Mouse (Mus musculus) ES-E14 (cell line): ENCODE measurements around the gene Rgma. TPM values are rescaled to one million over a fixed set of nuclear protein-coding genes. Genes with fewer than 3 reads are reported as not detected.

ENCODE experiments used
- DNase-seq: peaks from one replicate; pipeline ENCODE4 v3.0.0-alpha.2; 2013; ENCODE audit warnings: low read depth, low spot score
- H3K27ac ChIP-seq: 2 replicates; pipeline ENCODE4 v1.5.1; 2012; ENCODE audit warnings: low read depth, mild to moderate bottlenecking, low read length, moderate library complexity, mixed read lengths; ENCODE audit not compliant: poor library complexity, insufficient read depth, severe bottlenecking
- H3K36me3 ChIP-seq: 2 replicates; pipeline ENCODE4 v1.6.1; 2012; ENCODE audit warnings: mild to moderate bottlenecking, low read length, moderate library complexity, mixed read lengths; ENCODE audit not compliant: control insufficient read depth, poor library complexity, insufficient read depth, severe bottlenecking
- H3K4me1 ChIP-seq, 2 experiments: fragments of 150-350 bp in 1 of 2; sonication (generic) in 1 of 2; 2 replicates each; pipeline ENCODE4 v1.6.1; 2012; ENCODE audit warnings: low read length in 2 of 2, mild to moderate bottlenecking in 1 of 2, mixed read lengths in 1 of 2; ENCODE audit not compliant: control insufficient read depth in 2 of 2, insufficient read depth in 2 of 2, poor library complexity in 1 of 2
- H3K4me3 ChIP-seq, 2 experiments: fragments of 150-350 bp in 1 of 2; sonication (generic) in 1 of 2; 2 replicates each; pipeline ENCODE4 v1.5.1; 2012; ENCODE audit warnings: low read length in 2 of 2, low read depth in 1 of 2, mild to moderate bottlenecking in 1 of 2, mixed read lengths in 1 of 2; ENCODE audit not compliant: insufficient read depth in 1 of 2, poor library complexity in 1 of 2, severe bottlenecking in 1 of 2
- H3K9ac ChIP-seq: 2 replicates; pipeline ENCODE4 v1.6.1; 2012; ENCODE audit warnings: low read depth, mild to moderate bottlenecking, low read length, mixed read lengths; ENCODE audit not compliant: poor library complexity, insufficient read depth, severe bottlenecking
- H3K9me3 ChIP-seq: fragments of 150-350 bp; sonication (generic); 2 replicates; pipeline ENCODE4 v1.6.1; 2012; ENCODE audit warnings: low read depth, mild to moderate bottlenecking, low read length; ENCODE audit not compliant: control insufficient read depth, insufficient read depth
- CHD2 ChIP-seq: IDR thresholded peaks from 2 replicates; pipeline ENCODE4 v1.6.1; 2014; ENCODE audit warnings: mild to moderate bottlenecking, low read depth, low read length, inconsistent platforms
- HCFC1 ChIP-seq: IDR thresholded peaks from 2 replicates; pipeline ENCODE4 v1.6.1; 2012; ENCODE audit warnings: low read length, inconsistent platforms, borderline replicate concordance; ENCODE audit not compliant: insufficient read depth
- MAFK ChIP-seq: IDR thresholded peaks from 2 replicates; pipeline ENCODE4 v1.6.1; 2014; ENCODE audit warnings: mild to moderate bottlenecking, low read depth, low read length, inconsistent platforms; ENCODE audit not compliant: insufficient read depth
- ZC3H11A ChIP-seq: IDR thresholded peaks from 2 replicates; pipeline ENCODE4 v1.6.1; 2012; ENCODE audit warnings: low read depth, mild to moderate bottlenecking, inconsistent platforms, low read length, borderline replicate concordance
- ZNF384 ChIP-seq: IDR thresholded peaks from 2 replicates; pipeline ENCODE4 v1.6.1; 2012; ENCODE audit warnings: low read depth, low read length, inconsistent platforms
- in situ Hi-C, 2 experiments: fragments of 600-800 bp; cut with MboI; formaldehyde crosslinking; loops; one replicate each; pipeline ENCODE4 v1.15.1; 2025; ENCODE audit warnings: low sequenced_read_pairs in 2 of 2, inconsistent platforms in 1 of 2; ENCODE audit not compliant: unreplicated experiment in 2 of 2
- total RNA-seq: library from RNA; depleted of rRNA; stranded (reverse); fragments of 300-350 nt; gene quantifications from 2 replicates; pipeline ENCODE4 v1.2.3, GENCODE M21; 2012

Rgma gene
- total RNA-seq, 1 experiment = 3.7 TPM

DNA sequence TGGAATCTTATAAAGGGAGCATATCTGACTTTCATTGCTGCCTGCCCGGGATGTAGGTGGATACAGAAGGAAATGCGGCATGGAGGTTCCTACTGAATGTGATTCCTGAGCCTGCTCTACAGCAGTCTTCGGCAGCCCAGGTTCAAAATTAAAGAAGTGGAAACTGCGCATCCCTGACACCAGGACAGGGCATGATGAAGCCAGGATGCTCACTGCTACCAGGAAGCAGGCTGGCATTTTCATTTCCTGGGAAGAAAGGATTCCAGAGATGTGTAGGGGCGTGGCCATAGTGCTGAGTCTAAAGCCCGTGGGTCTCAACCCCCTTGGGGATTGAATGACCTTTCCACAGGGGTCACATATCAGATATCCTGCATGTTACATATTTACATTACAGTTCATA lies 2.7 kb downstream of the Rgma start:
- in situ Hi-C loops = loop anchor here in 1 of 2 experiments (25.0 kb wide), 1 partner anchor 634 kb away; the partner anchor contains the start of gene St8sia2
- DNase-seq = no peak
- Histone ChIP-seq H3K36me3 (no peaks in the 10 kb centered on the region), H3K4me3 (no peak overlapping the region), H3K4me1 (peaks cover 3 to 8% of the 10 kb centered on the region in 2 experiments; a peak in 2 of 4 replicates), H3K9ac (no peak overlapping the region), H3K9me3 (no peaks in the 10 kb centered on the region), H3K27ac (no peak overlapping the region)
- no peak for TF ChIP-seq CHD2
- no peak for TF ChIP-seq MAFK

DNA sequence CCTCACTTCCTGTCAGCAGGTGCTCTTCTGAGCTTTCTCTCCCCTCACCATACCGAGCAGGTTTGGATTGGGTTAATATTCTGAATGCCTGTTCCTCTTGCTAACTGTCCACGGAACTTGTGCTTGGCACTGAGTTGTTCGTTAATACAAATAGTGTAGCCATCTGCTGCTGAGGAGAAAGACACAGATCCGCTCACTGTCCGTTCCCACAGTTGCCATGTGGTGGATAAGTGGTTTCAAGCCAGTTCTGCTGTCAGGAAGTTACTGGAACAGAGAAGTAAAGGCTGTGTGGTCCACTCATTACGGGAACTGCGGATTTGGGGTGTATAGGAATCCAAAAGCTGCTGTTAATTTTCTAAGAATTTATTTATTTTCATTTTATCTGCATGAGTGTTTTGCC lies 7.5 kb downstream of the Rgma start:
- H3K4me1 ChIP-seq = no peaks in the 10 kb centered on the region
- H3K9ac ChIP-seq = no peak overlapping the region
- no peak overlapping the region for H3K27ac ChIP-seq
- no peaks in the 10 kb centered on the region for H3K36me3 ChIP-seq
- in situ Hi-C loops = loop anchor here in 1 of 2 experiments (25.0 kb wide), 1 partner anchor 629 kb away; the partner anchor contains the start of gene St8sia2
- no peaks in the 10 kb centered on the region for H3K9me3 ChIP-seq
- TF ChIP-seq ZC3H11A (no peak), CHD2 (no peak), HCFC1 (no peak), MAFK (no peak), ZNF384 (no peak)
- no peak for DNase-seq
- H3K4me3 ChIP-seq = no peak overlapping the region

DNA sequence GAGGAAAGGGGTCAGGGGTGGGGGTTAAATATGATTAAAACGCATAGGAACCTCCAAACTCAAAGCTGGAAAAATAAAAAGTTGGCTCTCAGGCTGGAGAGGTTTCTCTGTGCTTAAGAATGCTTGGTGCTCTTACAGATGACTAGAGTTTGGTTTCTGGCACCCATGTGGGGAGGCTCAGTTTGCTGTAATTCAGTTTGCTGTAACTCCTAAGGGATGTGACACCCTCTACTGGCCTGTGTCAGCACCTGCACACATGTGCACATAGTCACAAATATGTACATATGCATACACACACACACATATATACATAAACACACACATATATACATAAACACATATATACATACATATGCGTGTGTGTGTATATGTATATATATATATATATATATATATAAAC lies 13.6 kb downstream of the Rgma start:
- Histone ChIP-seq H3K4me3 (no peak overlapping the region), H3K9me3 (no peaks in the 10 kb centered on the region), H3K27ac (no peak overlapping the region), H3K36me3 (no peaks in the 10 kb centered on the region), H3K9ac (no peak overlapping the region), H3K4me1 (peaks cover 0 to 6% of the 10 kb centered on the region in 2 experiments; a peak in 2 of 4 replicates)
- in situ Hi-C loops = loop anchor here in 1 of 2 experiments (25.0 kb wide), 1 partner anchor 623 kb away; the partner anchor contains the start of gene St8sia2
- no peak for DNase-seq
- TF ChIP-seq HCFC1 (no peak), CHD2 (no peak), MAFK (no peak), ZNF384 (no peak), ZC3H11A (no peak)

DNA sequence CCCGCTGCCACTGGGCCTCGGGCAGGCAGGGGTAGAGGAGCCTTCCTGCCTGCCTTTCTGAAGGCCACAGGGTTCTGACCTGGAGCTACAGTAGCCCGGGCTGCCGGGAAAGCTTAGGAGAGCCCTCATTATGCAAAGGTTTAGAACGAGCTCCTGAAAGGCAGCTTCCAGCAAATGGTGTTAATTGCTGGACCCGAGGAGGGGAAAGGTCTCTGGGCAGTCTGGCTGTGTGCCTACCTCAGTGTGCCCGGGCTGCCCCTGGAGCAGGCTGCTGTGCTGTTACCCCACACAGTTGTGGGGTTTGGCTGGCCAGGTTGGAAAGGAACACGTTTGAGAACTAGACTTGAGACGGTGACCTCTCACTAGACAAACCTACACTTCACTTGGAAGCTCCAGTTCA lies 14.1 kb downstream of the Rgma start:
- Histone ChIP-seq H3K27ac (peak overlapping the region; percentile 54; the same call in 1 of the 2 replicates), H3K9ac (peak overlapping the region; percentile 34; the same call in 1 of the 2 replicates), H3K9me3 (no peaks in the 10 kb centered on the region), H3K4me1 (peaks cover 0 to 6% of the 10 kb centered on the region in 2 experiments; a peak in 2 of 4 replicates), H3K4me3 (peak overlapping the region in 1 of 2 experiments; percentile 1; a peak in 1 of 4 replicates), H3K36me3 (no peaks in the 10 kb centered on the region)
- no peak for DNase-seq
- TF ChIP-seq ZC3H11A (no peak), HCFC1 (no peak), ZNF384 (no peak), CHD2 (no peak), MAFK (no peak)
- in situ Hi-C loops = loop anchor here in 1 of 2 experiments (25.0 kb wide), 1 partner anchor 623 kb away; the partner anchor contains the start of gene St8sia2

DNA sequence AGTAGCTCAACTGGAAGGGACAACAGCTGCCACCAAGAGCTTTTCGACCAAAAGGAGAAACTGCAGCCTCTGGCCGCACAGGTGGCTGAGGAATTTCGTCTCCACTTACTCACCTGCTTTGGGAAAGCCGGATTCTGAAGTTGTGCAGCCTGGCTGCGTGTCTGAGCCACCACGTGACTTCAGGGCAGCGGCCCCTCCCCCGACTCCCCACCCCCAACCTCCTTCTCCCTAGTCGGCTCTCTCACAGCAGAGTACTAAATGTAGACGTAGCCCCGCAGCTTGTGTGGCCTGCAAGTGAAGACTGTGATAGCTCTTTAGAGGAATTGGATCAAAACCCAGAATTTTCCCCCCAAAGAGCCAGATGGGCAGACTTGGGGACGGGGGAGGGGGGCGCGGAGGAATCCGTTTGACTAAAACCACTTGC lies 14.6 kb downstream of the Rgma start:
- Histone ChIP-seq H3K36me3 (no peaks in the 10 kb centered on the region), H3K9ac (0 out of 2 replicates have a peak overlapping the region, but pooled peaks have one; percentile 34), H3K27ac (no peak overlapping the region), H3K9me3 (no peaks in the 10 kb centered on the region), H3K4me1 (peaks cover 0 to 6% of the 10 kb centered on the region in 2 experiments; a peak in 2 of 4 replicates), H3K4me3 (peak overlapping the region; percentile 71 to 75; a peak in 3 of 4 replicates)
- TF ChIP-seq HCFC1 (no peak), ZC3H11A (no peak), CHD2 (no peak), ZNF384 (no peak), MAFK (no peak)
- peak; percentile 48 for DNase-seq
- in situ Hi-C loops = loop anchor here in 1 of 2 experiments (25.0 kb wide), 1 partner anchor 622 kb away; the partner anchor contains the start of gene St8sia2
